Mouse (Mus musculus) cerebellum, adult 2 months (tissue): ENCODE measurements around the gene Klhdc1. TPM values are rescaled to one million over a fixed set of nuclear protein-coding genes. Genes with fewer than 3 reads are reported as not detected.

Source experiments
- DNase-seq, 2 experiments: peaks; one replicate each; pipeline ENCODE4 v3.0.0; 2021
- H3K27ac ChIP-seq: fragments of 200-500 bp; 2 replicates; pipeline ENCODE4 v1.5.1; 2012; ENCODE audit warnings: low read length, control low read depth, inconsistent platforms; ENCODE audit not compliant: insufficient read depth
- H3K27me3 ChIP-seq: fragments of 200-500 bp; 2 replicates; pipeline ENCODE4 v1.6.1; 2012; ENCODE audit warnings: inconsistent platforms, mild to moderate bottlenecking, low read length, moderate library complexity; ENCODE audit not compliant: control insufficient read depth, insufficient read depth
- H3K4me1 ChIP-seq: fragments of 200-500 bp; 2 replicates; pipeline ENCODE4 v1.6.1; 2011; ENCODE audit warnings: low read length; ENCODE audit not compliant: control insufficient read depth, insufficient read depth
- H3K4me3 ChIP-seq: fragments of 200-500 bp; replicated peaks from 2 replicates; pipeline ENCODE3; 2011; ENCODE audit warnings: mild to moderate bottlenecking, low read depth, low read length, control low read depth; ENCODE audit not compliant: insufficient read depth
- CTCF ChIP-seq: fragments of 200-500 bp; IDR thresholded peaks from 2 replicates; pipeline ENCODE4 v1.5.1; 2011; ENCODE audit warnings: low read depth, mild to moderate bottlenecking, control low read depth, low read length, moderate library complexity, borderline replicate concordance; ENCODE audit not compliant: insufficient read depth
- POLR2A ChIP-seq: fragments of 200-500 bp; IDR thresholded peaks from 2 replicates; pipeline ENCODE4 v1.6.1; 2011; ENCODE audit warnings: low read length, control low read depth, borderline replicate concordance; ENCODE audit not compliant: insufficient read depth
- WGBS: fragments of 180-500 bp; shearing (Covaris S2); methylation state at CpG from one replicate; pipeline ENCODE4 v1.1.7; 2018; 5-methylcytosine and 5-hydroxymethylcytosine counted together
- polyA plus RNA-seq: library from polyadenylated mRNA; depleted of rRNA; stranded (reverse); fragments of >200 nt; gene quantifications from 2 replicates; pipeline ENCODE4 v1.2.3, GENCODE M21; 2012

The Klhdc1 gene
- polyA plus RNA-seq, 1 experiment, result 10.2 TPM

GRCm38 (mm10) chr12:69267956-69268632 lies 27.1 kb downstream of the Klhdc1 start:
- WGBS, result 68% methylated on average over 11 of the region's 11 CpGs
- DNase-seq, result no peak
- Histone ChIP-seq H3K27me3 (no peaks in the 10 kb centered on the region), H3K4me1 (no peaks in the 10 kb centered on the region), H3K4me3 (no peak overlapping the region), H3K27ac (no peak overlapping the region)
- TF ChIP-seq POLR2A, result no peak
- no peak for TF ChIP-seq CTCF

GRCm38 (mm10) chr12:69268956-69269355 lies 28.0 kb downstream of the Klhdc1 start:
- no peaks in the 10 kb centered on the region for H3K4me1 ChIP-seq
- H3K27me3 ChIP-seq, result no peaks in the 10 kb centered on the region
- TF ChIP-seq POLR2A (no peak), CTCF (no peak)
- no peak for DNase-seq
- H3K4me3 ChIP-seq, result no peak overlapping the region
- H3K27ac ChIP-seq, result no peak overlapping the region
- 76% methylated on average over 2 of the region's 2 CpGs for WGBS

- H3K27ac ChIP-seq, result no peak overlapping the region
- no peak for DNase-seq
- 66% methylated on average over 1 of the region's 1 CpGs for WGBS
- TF ChIP-seq POLR2A, result no peak
- H3K4me1 ChIP-seq, result no peaks in the 10 kb centered on the region
- H3K4me3 ChIP-seq, result no peak overlapping the region
- H3K27me3 ChIP-seq, result no peaks in the 10 kb centered on the region
Measured at GRCm38 (mm10) chr12:69279931-69280469, 39.0 kb downstream of the Klhdc1 start.

GRCm38 (mm10) chr12:69280915-69281314 lies 39.9 kb downstream of the Klhdc1 start:
- Histone ChIP-seq H3K27me3 (no peaks in the 10 kb centered on the region), H3K4me1 (no peaks in the 10 kb centered on the region), H3K27ac (no peak overlapping the region), H3K4me3 (no peak overlapping the region)
- TF ChIP-seq POLR2A (no peak), CTCF (no peak)
- DNase-seq, result no peak
- WGBS, result 89% methylated on average over 3 of the region's 3 CpGs

- 81% methylated on average over 7 of the region's 7 CpGs for WGBS
- DNase-seq, result no peak
- Histone ChIP-seq H3K27me3 (no peaks in the 10 kb centered on the region), H3K27ac (no peak overlapping the region), H3K4me3 (no peak overlapping the region), H3K4me1 (no peaks in the 10 kb centered on the region)
- TF ChIP-seq POLR2A, result no peak
- TF ChIP-seq CTCF, result no peak
Measured at GRCm38 (mm10) chr12:69283146-69283545, 42.2 kb downstream of the Klhdc1 start.

GRCm38 (mm10) chr12:69287535-69287934 lies 46.6 kb downstream of the Klhdc1 start:
- WGBS, result 92% methylated on average over 8 of the region's 8 CpGs
- no peaks in the 10 kb centered on the region for H3K27me3 ChIP-seq

GRCm38 (mm10) chr12:69288699-69289098 lies 47.7 kb downstream of the Klhdc1 start:
- no peak for TF ChIP-seq POLR2A
- no peak for TF ChIP-seq CTCF
- Histone ChIP-seq H3K4me1 (no peaks in the 10 kb centered on the region), H3K27ac (no peak overlapping the region), H3K27me3 (no peaks in the 10 kb centered on the region), H3K4me3 (no peak overlapping the region)
- WGBS, result 75% methylated on average over 9 of the region's 9 CpGs
- DNase-seq, result no peak

More at GRCm38 (mm10) chr12:69287535-69287934, 46.6 kb downstream of the Klhdc1 start:
- Histone ChIP-seq H3K4me3 (no peak overlapping the region), H3K4me1 (no peaks in the 10 kb centered on the region), H3K27ac (no peak overlapping the region)
- TF ChIP-seq POLR2A (no peak), CTCF (no peak)
- DNase-seq, result no peak

GRCm38 (mm10) chr12:69292401-69292800 lies 51.4 kb downstream of the Klhdc1 start:
- H3K27me3 ChIP-seq, result no peaks in the 10 kb centered on the region
- peaks cover 6% of the 10 kb centered on the region; the same call in 1 of the 2 replicates for H3K4me1 ChIP-seq
- H3K4me3 ChIP-seq, result no peak overlapping the region
- WGBS, result 88% methylated on average over 6 of the region's 6 CpGs
- no peak overlapping the region for H3K27ac ChIP-seq
- DNase-seq, result no peak
- TF ChIP-seq POLR2A, result no peak
- TF ChIP-seq CTCF, result no peak
